Mouse (Mus musculus): ENCODE data around the gene Ifnar1.

DNA sequence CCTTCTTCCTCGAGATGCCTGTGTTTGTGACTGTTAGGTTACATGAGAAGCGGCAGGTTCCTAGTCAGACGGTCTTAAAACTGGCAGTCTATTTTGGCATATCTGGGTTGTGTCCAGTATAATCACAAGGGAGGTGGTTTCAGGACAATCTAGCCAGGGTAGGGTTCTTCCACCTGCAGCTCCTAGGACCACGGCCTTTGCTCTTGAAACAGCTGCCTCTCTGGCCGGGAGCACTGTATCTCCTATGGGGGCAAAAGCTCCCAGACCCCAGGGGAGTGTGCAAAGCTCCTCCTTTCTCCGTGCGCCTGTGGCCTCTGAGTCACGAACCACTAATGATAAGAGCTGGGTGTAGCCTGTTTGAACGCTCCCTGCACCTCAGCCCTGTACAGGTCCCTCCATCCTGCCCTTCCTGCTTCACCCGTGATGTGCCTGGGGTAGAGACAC, 66.1 kb downstream of the Ifnar1 start:
- TF ChIP-seq CTCF (IDR thresholded peaks at IDR 0.05; ENCODE audit: extremely low read depth, insufficient read length, insufficient replicate concordance, low read depth, low read length) (no peak), POLR2A (IDR thresholded peaks at IDR 0.05; ENCODE audit: low read depth, low read length) (no peak)
